Comparison of ENCODE assay signal across 8 mouse cellular contexts in the genomic region with DNA sequence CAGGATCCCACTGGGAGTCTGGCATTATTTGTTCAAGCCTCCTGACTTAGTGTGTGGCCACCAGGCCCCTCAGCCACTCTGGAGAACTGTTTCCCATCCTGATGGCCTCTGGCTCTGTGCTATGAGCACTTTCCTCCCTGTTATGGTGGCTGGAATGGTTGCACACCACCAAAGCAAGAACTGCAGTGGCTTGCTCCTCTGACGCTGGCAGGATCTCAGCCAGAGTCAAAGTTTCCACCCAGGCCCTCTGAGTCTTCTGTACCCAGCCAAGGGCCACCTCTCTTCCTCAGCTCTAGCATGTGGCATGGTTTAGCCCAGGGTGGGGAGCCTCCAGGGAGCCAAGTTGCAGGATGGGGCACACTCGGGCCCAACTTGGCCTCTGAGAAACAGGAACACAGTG.
DNase-seq lines count a peak whose midpoint lies in the region; ATAC-seq and TF ChIP-seq lines count a peak whose summit lies in the region.

No protein-coding gene starts in this region.

- no peaks in the 10 kb centered on the region for H3K36me3 ChIP-seq in liver, embryonic 13.5 days
- no peaks in the 10 kb centered on the region for H3K36me3 ChIP-seq in forebrain, embryonic 15.5 days
- peaks cover 7% of the 10 kb centered on the region; the same call in 1 of the 2 replicates for H3K36me3 ChIP-seq in limb, embryonic 12.5 days

- no peak overlapping the region for H3K27ac ChIP-seq in liver, embryonic 13.5 days
- no peak overlapping the region for H3K27ac ChIP-seq in forebrain, embryonic 15.5 days (replicated peaks)
- no peak overlapping the region; the same call in 1 of the 2 replicates for H3K27ac ChIP-seq in limb, embryonic 12.5 days
- H3K27ac ChIP-seq in olfactory bulb, adult 2 months (ENCODE audit: insufficient read depth, low read depth, low read length): no peak overlapping the region

- peaks cover 36% of the 10 kb centered on the region for H3K27me3 ChIP-seq in liver, embryonic 13.5 days
- no peaks in the 10 kb centered on the region for H3K27me3 ChIP-seq in forebrain, embryonic 15.5 days
- no peaks in the 10 kb centered on the region for H3K27me3 ChIP-seq in limb, embryonic 12.5 days

- TF ChIP-seq CTCF in olfactory bulb, adult 2 months (IDR thresholded peaks at IDR 0.05; ENCODE audit: insufficient read depth, low read depth, low read length): no peak

- H3K4me1 ChIP-seq in liver, embryonic 13.5 days (replicated peaks): peaks cover 4% of the 10 kb centered on the region
- peaks cover 56% of the 10 kb centered on the region for H3K4me1 ChIP-seq in forebrain, embryonic 15.5 days
- peaks cover 48% of the 10 kb centered on the region for H3K4me1 ChIP-seq in limb, embryonic 12.5 days (replicated peaks)
- H3K4me1 ChIP-seq in olfactory bulb, adult 2 months (ENCODE audit: control insufficient read depth, insufficient read depth, low read length): peaks cover 22% of the 10 kb centered on the region

- H3K4me2 ChIP-seq in liver, embryonic 13.5 days: 0 out of 2 replicates have a peak overlapping the region, but pooled peaks have one; percentile 29
- H3K4me2 ChIP-seq in forebrain, embryonic 15.5 days (replicated peaks): peak overlapping the region; percentile 64
- H3K4me2 ChIP-seq in limb, embryonic 12.5 days: peak overlapping the region; percentile 72

- H3K4me3 ChIP-seq in liver, embryonic 13.5 days (replicated peaks): no peak overlapping the region
- peak overlapping the region; percentile 63 for H3K4me3 ChIP-seq in forebrain, embryonic 15.5 days
- peak overlapping the region; percentile 60 for H3K4me3 ChIP-seq in limb, embryonic 12.5 days (replicated peaks)
- peak overlapping the region; percentile 22 for H3K4me3 ChIP-seq in olfactory bulb, adult 2 months (ENCODE audit: insufficient read depth, low read depth, low read length)

- no peak for TF ChIP-seq POLR2A in olfactory bulb, adult 2 months (IDR thresholded peaks at IDR 0.05; ENCODE audit: insufficient read depth, low read depth, low read length)

- no peak overlapping the region for H3K9ac ChIP-seq in liver, embryonic 13.5 days
- peak overlapping the region; percentile 87 for H3K9ac ChIP-seq in forebrain, embryonic 15.5 days (replicated peaks)
- peak overlapping the region; percentile 23; the same call in 1 of the 2 replicates for H3K9ac ChIP-seq in limb, embryonic 12.5 days (replicated peaks)

- ATAC-seq in liver, embryonic 13.5 days (ENCODE audit: low read depth): no peak
- no peak for ATAC-seq in forebrain, embryonic 15.5 days (replicated peaks)
- ATAC-seq in limb, embryonic 12.5 days (ENCODE audit: insufficient number of reproducible peaks, insufficient read depth, low FRiP score, low TSS enrichment, low read depth): no peak
- no peak for ATAC-seq in megakaryocyte progenitor cell, adult 5-6 weeks (replicated peaks; ENCODE audit: poor library complexity)

- DNase-seq in liver, embryonic 13.5 days: no peak
- no peak for DNase-seq in liver
- no peak for DNase-seq in adipocyte (ENCODE audit: low spot score)
- DNase-seq in thymus, postnatal 36 days: no peak

- H3K9me3 ChIP-seq in liver, embryonic 13.5 days (replicated peaks): no peaks in the 10 kb centered on the region
- no peaks in the 10 kb centered on the region for H3K9me3 ChIP-seq in forebrain, embryonic 15.5 days
- H3K9me3 ChIP-seq in limb, embryonic 12.5 days: no peaks in the 10 kb centered on the region

- WGBS in liver, embryonic 13.5 days (ENCODE audit: insufficient replicate concordance): 55% methylated on average over 2 of the region's 2 CpGs
- 80% methylated on average over 2 of the region's 2 CpGs for WGBS in forebrain, embryonic 15.5 days
- 77% methylated on average over 2 of the region's 2 CpGs for WGBS in limb, embryonic 12.5 days
- 69% methylated on average over 2 of the region's 2 CpGs for WGBS in olfactory bulb, adult 2 months
